Mouse (Mus musculus): Measurements from ENCODE around the gene Laptm5.

The Laptm5 gene

GRCm38 (mm10) chr4:130913077-130913476, at the start of gene Laptm5:
TSS of gene Laptm5 (plus strand) at chr4:130913125.
- DNase-seq: peak; percentile 35

- DNase-seq: no peak
Observed at GRCm38 (mm10) chr4:130865460-130865859, 47.5 kb upstream of the Laptm5 start.

- DNase-seq: no peak
Observed at GRCm38 (mm10) chr4:130865901-130866371, 47.0 kb upstream of the Laptm5 start.

DNA sequence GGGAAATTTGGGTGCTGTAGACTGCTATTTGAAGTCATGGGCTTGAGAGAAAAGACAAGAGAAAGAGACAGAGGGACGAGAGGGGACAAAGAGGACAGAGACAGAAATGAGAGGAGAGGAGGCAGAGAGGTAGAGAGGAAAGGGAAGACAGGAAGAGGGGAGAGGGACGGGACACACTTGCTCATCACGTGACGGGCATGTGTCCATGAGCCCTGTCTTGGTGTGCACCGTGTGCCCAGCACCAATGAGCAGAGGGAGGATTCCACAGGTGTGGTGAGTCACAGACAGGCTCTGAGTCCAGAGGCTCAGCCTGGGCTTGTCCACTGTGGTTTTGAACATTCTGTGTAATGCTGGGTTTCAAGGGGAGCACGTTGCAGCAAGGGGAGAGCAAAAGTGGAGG, 45.0 kb upstream of the Laptm5 start:
- DNase-seq: no peak

DNA sequence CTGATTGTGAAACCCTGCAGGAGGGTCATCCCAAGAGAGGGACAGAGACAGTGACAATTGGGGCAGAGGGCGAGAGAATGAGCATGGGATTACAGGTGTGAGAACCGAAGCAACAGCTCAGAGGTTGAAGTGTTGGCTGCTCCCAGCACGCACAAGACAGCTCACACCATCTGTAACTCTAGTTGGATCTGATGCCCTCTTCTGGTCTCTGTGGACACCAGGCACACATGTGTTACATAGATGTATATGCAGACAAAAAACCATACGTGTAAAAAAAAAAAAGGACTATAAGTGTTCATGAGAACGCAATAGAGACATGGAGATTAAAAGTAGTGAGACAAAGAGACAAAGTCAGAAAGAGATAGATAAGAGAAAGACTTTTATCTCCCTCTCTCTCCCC, 44.1 kb upstream of the Laptm5 start:
- no peak for DNase-seq

GRCm38 (mm10) chr4:130872414-130872813, 40.5 kb upstream of the Laptm5 start:
- DNase-seq: no peak

- no peak for DNase-seq
Observed at GRCm38 (mm10) chr4:130873440-130873839, 39.5 kb upstream of the Laptm5 start.

- DNase-seq: peak; percentile 88
Observed at GRCm38 (mm10) chr4:130874601-130875000, 38.3 kb upstream of the Laptm5 start.

- DNase-seq: no peak
Observed at GRCm38 (mm10) chr4:130876016-130876726, 36.8 kb upstream of the Laptm5 start.

GRCm38 (mm10) chr4:130878273-130879047, 34.5 kb upstream of the Laptm5 start:
- peak; percentile 93 for DNase-seq

GRCm38 (mm10) chr4:130879048-130879384, 33.9 kb upstream of the Laptm5 start:
- DNase-seq: no peak

DNA sequence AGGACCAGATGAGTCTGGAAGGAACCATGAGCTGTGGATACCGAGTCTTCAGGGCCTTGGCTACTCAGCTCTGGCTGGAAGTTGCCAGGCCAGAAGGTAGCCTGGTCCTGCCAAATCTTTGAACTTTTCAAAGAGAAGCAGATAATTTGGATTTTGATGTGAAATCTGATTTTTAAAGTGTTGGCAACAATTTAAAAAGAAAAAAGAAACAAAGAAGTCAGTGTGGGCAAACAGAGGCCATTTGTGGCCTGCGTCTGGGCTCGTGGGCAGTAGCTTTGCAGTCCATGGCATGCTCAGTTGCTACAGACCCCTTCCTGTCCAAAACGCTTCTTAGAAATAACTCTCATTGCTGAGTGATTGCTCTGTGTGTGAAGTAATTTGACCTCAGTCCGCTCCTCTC, 31.6 kb upstream of the Laptm5 start:
- DNase-seq: no peak

DNA sequence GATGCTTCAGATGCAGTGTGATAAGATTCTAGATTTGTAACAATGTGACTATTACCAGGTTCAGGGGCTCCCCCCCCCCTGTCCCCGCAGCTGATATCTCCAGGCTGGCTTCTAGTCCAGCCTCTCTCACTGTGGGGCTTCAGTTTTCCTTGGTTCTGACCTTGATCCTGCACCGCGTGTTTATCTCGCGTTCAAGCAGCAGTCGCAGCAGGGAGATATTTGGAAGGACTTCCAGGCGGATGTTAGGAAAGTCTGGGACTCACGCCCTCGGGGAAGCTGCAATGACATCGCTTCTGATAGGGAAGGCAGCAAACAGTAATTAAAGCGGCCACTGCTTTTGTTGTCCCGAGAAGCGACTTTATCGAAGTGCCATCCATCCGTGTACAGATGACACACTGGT, 30.2 kb upstream of the Laptm5 start:
- no peak for DNase-seq

DNA sequence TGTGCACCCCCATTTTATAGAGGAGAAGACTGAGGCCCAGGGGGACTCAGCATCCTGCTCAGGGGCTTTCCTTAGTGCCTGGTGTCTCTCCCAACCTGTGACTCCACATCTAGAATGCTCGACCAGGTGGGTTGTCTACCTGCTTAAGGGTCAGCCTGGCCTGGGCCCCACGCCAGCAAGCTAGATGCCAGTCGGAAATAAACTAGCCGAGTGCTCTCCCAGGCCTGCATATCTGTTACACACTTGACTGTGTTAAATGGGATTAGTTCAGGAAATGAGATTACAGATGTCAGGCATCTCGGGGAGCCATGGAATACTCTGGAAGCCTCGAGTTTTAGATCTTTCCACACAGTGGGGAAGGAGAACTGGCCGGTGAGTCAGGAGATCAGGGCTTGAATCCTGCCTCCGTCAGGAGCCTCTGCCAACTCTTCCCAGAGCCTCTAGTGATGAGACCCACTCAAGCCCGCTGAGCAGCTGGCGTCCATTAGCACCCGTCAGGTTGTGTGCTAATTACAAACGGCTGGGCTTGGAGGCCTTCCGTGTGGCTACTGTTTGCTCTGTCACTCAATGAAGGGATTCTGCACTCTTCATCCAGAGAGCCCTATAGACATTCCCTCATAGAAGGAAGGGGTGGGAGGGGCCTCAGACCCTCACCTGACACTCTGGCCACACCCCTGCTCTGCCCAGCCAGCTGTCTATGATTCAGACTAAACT, 28.9 kb upstream of the Laptm5 start:
- no peak for DNase-seq

- no peak for DNase-seq
Observed at GRCm38 (mm10) chr4:130887148-130887745, 25.7 kb upstream of the Laptm5 start.

DNA sequence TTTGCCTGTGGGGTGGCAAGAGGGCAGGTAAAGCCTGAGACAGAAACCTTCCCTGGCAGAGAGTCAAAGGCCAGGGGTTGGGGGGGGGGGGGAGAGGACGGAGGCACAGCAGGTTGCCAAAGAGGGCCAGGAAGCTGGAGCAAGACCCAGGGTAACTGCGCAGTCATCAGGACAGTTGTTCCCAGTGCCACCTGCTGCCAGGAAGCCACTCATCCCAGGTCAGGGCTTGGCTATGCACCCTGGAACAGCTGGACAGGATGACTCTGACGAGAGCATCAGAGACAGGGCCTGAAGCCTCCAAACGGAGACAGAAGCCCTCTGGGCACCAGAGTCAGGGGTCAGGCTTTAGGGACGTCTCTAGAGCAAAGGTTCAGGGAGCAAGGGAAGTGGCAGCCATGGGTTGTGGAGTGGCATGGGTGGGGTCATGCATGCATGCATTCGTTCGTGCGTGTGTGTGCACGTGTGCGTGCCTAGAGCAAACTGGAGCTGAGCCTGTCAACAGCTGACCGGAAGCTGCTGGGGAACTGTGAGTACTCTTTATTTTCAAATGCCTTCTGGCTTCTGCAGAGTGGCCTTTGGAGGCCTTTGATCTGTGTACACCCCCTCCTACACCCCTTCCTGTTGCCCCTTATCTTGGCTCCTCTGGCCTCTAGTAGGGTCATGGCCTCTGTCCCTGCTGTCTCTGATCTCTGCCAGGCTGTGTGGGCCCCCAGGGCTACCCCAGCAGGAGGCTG, 23.0 kb upstream of the Laptm5 start:
- DNase-seq: peak; percentile 57

- no peak for DNase-seq
Observed at GRCm38 (mm10) chr4:130890511-130890840, 22.4 kb upstream of the Laptm5 start.

DNA sequence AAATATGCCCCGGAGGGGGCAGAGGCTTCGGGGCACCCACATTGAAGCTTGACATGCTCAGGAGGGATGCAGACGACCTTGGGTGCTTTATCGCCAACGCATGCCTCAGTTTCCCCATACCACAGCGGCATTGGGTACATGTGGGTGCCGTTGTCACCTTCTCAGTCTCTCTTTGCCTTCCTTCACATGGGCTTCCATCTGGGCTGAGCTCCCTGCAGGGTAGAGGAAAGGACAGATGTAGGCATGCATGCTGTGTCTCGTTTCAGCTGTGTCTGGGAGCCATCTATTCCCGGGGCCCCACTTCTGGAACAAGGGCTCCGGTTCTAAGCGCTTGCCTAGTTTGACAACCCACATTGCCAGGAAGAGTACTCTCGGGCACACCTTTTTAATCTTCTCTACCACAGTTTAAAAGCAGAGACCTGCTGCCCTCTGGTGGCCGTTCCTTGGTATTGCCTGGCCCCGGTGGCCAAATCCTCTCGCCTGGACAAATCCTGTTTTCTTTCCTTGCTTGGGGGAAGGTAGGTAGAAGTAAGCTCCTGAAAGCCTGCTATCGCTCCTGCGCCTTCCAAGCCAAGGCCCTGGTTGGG, 20.8 kb upstream of the Laptm5 start:
- peak; percentile 77 for DNase-seq

GRCm38 (mm10) chr4:130893688-130894087, 19.2 kb upstream of the Laptm5 start:
- no peak for DNase-seq

DNA sequence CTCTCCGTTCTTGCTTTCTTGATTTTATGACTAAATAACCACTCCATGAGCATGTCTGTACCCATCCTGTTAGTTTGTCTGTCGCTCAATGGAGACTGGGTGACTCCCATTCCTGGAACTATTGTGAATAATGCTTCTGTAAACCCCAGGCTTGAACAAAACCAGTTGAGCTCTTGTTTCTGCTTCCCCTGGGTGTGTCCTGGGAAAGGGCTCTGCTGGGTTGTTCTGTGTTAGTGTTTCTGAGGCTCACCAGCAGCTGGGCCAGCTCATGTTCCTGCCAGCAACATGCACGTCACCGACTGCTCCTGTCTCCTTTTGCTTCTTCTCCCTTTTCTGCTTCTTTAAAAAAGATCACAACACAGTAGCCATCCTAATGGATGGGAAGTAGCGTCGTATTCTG, 17.2 kb upstream of the Laptm5 start:
- DNase-seq: peak; percentile 29

- peak; percentile 66 for DNase-seq
Observed at GRCm38 (mm10) chr4:130896372-130896771, 16.6 kb upstream of the Laptm5 start.

DNA sequence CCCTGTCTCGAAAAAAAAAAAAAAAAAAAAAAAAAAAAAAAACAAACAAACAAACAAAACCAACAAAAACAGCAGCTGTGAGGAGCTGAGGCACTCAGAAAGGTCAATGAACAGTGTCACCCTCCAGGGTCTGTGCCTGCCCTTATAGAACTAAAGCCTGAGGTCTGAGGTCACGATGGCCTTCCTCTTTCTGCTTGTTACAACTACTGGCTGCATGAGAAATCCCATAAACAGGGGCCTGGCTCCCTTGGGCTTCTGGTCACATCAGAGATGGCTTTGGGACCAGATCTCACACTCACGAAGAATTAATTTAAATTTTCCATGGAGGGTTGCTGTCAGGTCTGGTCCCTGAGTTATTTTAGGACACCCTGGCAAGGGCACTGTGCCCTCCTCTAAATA, 13.5 kb upstream of the Laptm5 start:
- no peak for DNase-seq

All from lung, postnatal 10 days (tissue).